Mouse (Mus musculus): Measurements from ENCODE around the gene E2f1. TPM values are rescaled to one million over a fixed set of nuclear protein-coding genes. Genes with fewer than 3 reads are reported as not detected.
A peak's percentile ranks its signal among the peaks of the same experiment; 100 is the strongest.

E2f1 gene
- polyA plus RNA-seq, 1 experiment from 2014 or later: 7.2 TPM

GRCm38 (mm10) chr2:154538710-154539109, 31.0 kb downstream of the E2f1 start:
- WGBS: 30% methylated on average over 3 of the region's 3 CpGs
- H3K9me3 ChIP-seq (ENCODE audit: control insufficient read depth, low read length): no peaks in the 10 kb centered on the region
- no peak overlapping the region for H3K9ac ChIP-seq (ENCODE audit: low read length)
- peaks cover 6 to 9% of the 10 kb centered on the region in 2 experiments; a peak in 3 of 4 replicates for H3K4me1 ChIP-seq (ENCODE audit: control insufficient read depth in 2 of 2, insufficient read depth in 2 of 2, low read length in 2 of 2)
- H3K27ac ChIP-seq (replicated peaks in 1 of 2; ENCODE audit: control insufficient read depth in 1 of 2, insufficient read depth in 1 of 2, low read depth in 2 of 2, low read length in 2 of 2): no peak overlapping the region
- H3K27me3 ChIP-seq (ENCODE audit: control insufficient read depth, insufficient read depth, low read length): no peaks in the 10 kb centered on the region
- no peak for ATAC-seq (ENCODE audit: insufficient number of reproducible peaks, insufficient read depth, low FRiP score, low read depth)
- no peak overlapping the region for H3K4me2 ChIP-seq (ENCODE audit: low read length)
- no peak overlapping the region for H3K4me3 ChIP-seq (ENCODE audit: control insufficient read depth in 1 of 2, insufficient read depth in 1 of 2, low read depth in 1 of 2, low read length in 2 of 2)
- peaks cover 55% of the 10 kb centered on the region for H3K36me3 ChIP-seq (ENCODE audit: control insufficient read depth, insufficient read depth, low read length)

- Histone ChIP-seq H3K4me3 (ENCODE audit: control insufficient read depth in 1 of 2, insufficient read depth in 1 of 2, low read depth in 1 of 2, low read length in 2 of 2) (no peak overlapping the region), H3K4me1 (ENCODE audit: control insufficient read depth in 2 of 2, insufficient read depth in 2 of 2, low read length in 2 of 2) (peaks cover 6 to 9% of the 10 kb centered on the region in 2 experiments; a peak in 3 of 4 replicates), H3K9ac (ENCODE audit: low read length) (no peak overlapping the region), H3K27ac (replicated peaks in 1 of 2; ENCODE audit: control insufficient read depth in 1 of 2, insufficient read depth in 1 of 2, low read depth in 2 of 2, low read length in 2 of 2) (no peak overlapping the region), H3K36me3 (ENCODE audit: control insufficient read depth, insufficient read depth, low read length) (peaks cover 59% of the 10 kb centered on the region), H3K4me2 (ENCODE audit: low read length) (no peak overlapping the region), H3K27me3 (ENCODE audit: control insufficient read depth, insufficient read depth, low read length) (no peaks in the 10 kb centered on the region), H3K9me3 (ENCODE audit: control insufficient read depth, low read length) (no peaks in the 10 kb centered on the region)
- no peak for ATAC-seq (ENCODE audit: insufficient number of reproducible peaks, insufficient read depth, low FRiP score, low read depth)
- 50% methylated on average over 2 of the region's 2 CpGs for WGBS
Observed at GRCm38 (mm10) chr2:154538310-154538709, 31.4 kb downstream of the E2f1 start.

- Histone ChIP-seq H3K9ac (ENCODE audit: low read length) (no peak overlapping the region), H3K4me3 (ENCODE audit: control insufficient read depth in 1 of 2, insufficient read depth in 1 of 2, low read depth in 1 of 2, low read length in 2 of 2) (no peak overlapping the region), H3K9me3 (ENCODE audit: control insufficient read depth, low read length) (no peaks in the 10 kb centered on the region), H3K27ac (replicated peaks in 1 of 2; ENCODE audit: control insufficient read depth in 1 of 2, insufficient read depth in 1 of 2, low read depth in 2 of 2, low read length in 2 of 2) (no peak overlapping the region; a peak in 1 of 4 replicates), H3K36me3 (ENCODE audit: control insufficient read depth, insufficient read depth, low read length) (peaks cover 85% of the 10 kb centered on the region), H3K27me3 (ENCODE audit: control insufficient read depth, insufficient read depth, low read length) (no peaks in the 10 kb centered on the region), H3K4me2 (ENCODE audit: low read length) (no peak overlapping the region), H3K4me1 (ENCODE audit: control insufficient read depth in 2 of 2, insufficient read depth in 2 of 2, low read length in 2 of 2) (peaks cover 6 to 9% of the 10 kb centered on the region in 2 experiments; a peak in 3 of 4 replicates)
- 45% methylated on average over 12 of the region's 12 CpGs for WGBS
- peak; percentile 47 for ATAC-seq (ENCODE audit: insufficient number of reproducible peaks, insufficient read depth, low FRiP score, low read depth)
Observed at GRCm38 (mm10) chr2:154534704-154535270, 34.9 kb downstream of the E2f1 start.

GRCm38 (mm10) chr2:154532888-154533287, 36.8 kb downstream of the E2f1 start:
- no peak overlapping the region for H3K27ac ChIP-seq (replicated peaks in 1 of 2; ENCODE audit: control insufficient read depth in 1 of 2, insufficient read depth in 1 of 2, low read depth in 2 of 2, low read length in 2 of 2)
- H3K4me1 ChIP-seq (ENCODE audit: control insufficient read depth in 2 of 2, insufficient read depth in 2 of 2, low read length in 2 of 2): peaks cover 0 to 2% of the 10 kb centered on the region in 2 experiments; a peak in 1 of 4 replicates
- H3K36me3 ChIP-seq (ENCODE audit: control insufficient read depth, insufficient read depth, low read length): peaks cover 93% of the 10 kb centered on the region
- H3K4me2 ChIP-seq (ENCODE audit: low read length): no peak overlapping the region
- no peak for ATAC-seq (ENCODE audit: insufficient number of reproducible peaks, insufficient read depth, low FRiP score, low read depth)
- H3K9ac ChIP-seq (ENCODE audit: low read length): no peak overlapping the region
- H3K27me3 ChIP-seq (ENCODE audit: control insufficient read depth, insufficient read depth, low read length): no peaks in the 10 kb centered on the region
- H3K9me3 ChIP-seq (ENCODE audit: control insufficient read depth, low read length): no peaks in the 10 kb centered on the region
- 61% methylated on average over 3 of the region's 3 CpGs for WGBS
- no peak overlapping the region for H3K4me3 ChIP-seq (ENCODE audit: control insufficient read depth in 1 of 2, insufficient read depth in 1 of 2, low read depth in 1 of 2, low read length in 2 of 2)

DNA sequence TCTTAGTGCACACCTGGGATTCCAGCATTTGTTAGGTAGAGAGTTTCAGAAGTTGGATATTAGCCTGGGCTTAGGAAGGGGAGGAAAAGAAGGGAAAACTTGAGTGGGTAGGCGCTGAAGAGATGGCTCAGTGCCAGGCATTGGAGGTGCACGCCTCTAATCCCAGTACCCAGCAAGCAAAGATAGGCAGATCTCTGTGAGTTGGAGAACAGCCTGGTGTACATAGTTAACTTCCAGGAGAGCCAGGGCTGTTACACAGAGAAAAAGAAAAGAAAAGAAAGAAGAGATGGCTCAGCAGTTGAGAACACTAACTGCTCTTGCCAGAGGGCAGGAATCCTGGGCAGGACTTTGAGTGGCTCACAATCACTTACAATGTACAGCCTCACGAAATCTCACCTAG, 43.2 kb downstream of the E2f1 start:
- no peak overlapping the region for H3K27ac ChIP-seq (replicated peaks in 1 of 2; ENCODE audit: control insufficient read depth in 1 of 2, insufficient read depth in 1 of 2, low read depth in 2 of 2, low read length in 2 of 2)
- 57% methylated on average over 3 of the region's 3 CpGs for WGBS
- ATAC-seq (ENCODE audit: insufficient number of reproducible peaks, insufficient read depth, low FRiP score, low read depth): no peak

GRCm38 (mm10) chr2:154525285-154525684, 44.4 kb downstream of the E2f1 start:
- Histone ChIP-seq H3K4me3 (ENCODE audit: control insufficient read depth in 1 of 2, insufficient read depth in 1 of 2, low read depth in 1 of 2, low read length in 2 of 2) (no peak overlapping the region), H3K36me3 (ENCODE audit: control insufficient read depth, insufficient read depth, low read length) (peaks cover 82% of the 10 kb centered on the region), H3K27ac (replicated peaks in 1 of 2; ENCODE audit: control insufficient read depth in 1 of 2, insufficient read depth in 1 of 2, low read depth in 2 of 2, low read length in 2 of 2) (no peak overlapping the region), H3K27me3 (ENCODE audit: control insufficient read depth, insufficient read depth, low read length) (no peaks in the 10 kb centered on the region), H3K4me1 (ENCODE audit: control insufficient read depth in 2 of 2, insufficient read depth in 2 of 2, low read length in 2 of 2) (no peaks in the 10 kb centered on the region), H3K4me2 (ENCODE audit: low read length) (no peak overlapping the region), H3K9ac (ENCODE audit: low read length) (no peak overlapping the region), H3K9me3 (ENCODE audit: control insufficient read depth, low read length) (no peaks in the 10 kb centered on the region)
- 88% methylated on average over 2 of the region's 2 CpGs for WGBS
- no peak for ATAC-seq (ENCODE audit: insufficient number of reproducible peaks, insufficient read depth, low FRiP score, low read depth)

More for the DNA sequence above, 43.2 kb downstream of the E2f1 start:
- H3K9me3 ChIP-seq (ENCODE audit: control insufficient read depth, low read length): no peaks in the 10 kb centered on the region
- peaks cover 86% of the 10 kb centered on the region for H3K36me3 ChIP-seq (ENCODE audit: control insufficient read depth, insufficient read depth, low read length)
- H3K4me3 ChIP-seq (ENCODE audit: control insufficient read depth in 1 of 2, insufficient read depth in 1 of 2, low read depth in 1 of 2, low read length in 2 of 2): no peak overlapping the region
- H3K4me2 ChIP-seq (ENCODE audit: low read length): no peak overlapping the region
- H3K9ac ChIP-seq (ENCODE audit: low read length): no peak overlapping the region
- H3K27me3 ChIP-seq (ENCODE audit: control insufficient read depth, insufficient read depth, low read length): no peaks in the 10 kb centered on the region
- no peaks in the 10 kb centered on the region for H3K4me1 ChIP-seq (ENCODE audit: control insufficient read depth in 2 of 2, insufficient read depth in 2 of 2, low read length in 2 of 2)

DNA sequence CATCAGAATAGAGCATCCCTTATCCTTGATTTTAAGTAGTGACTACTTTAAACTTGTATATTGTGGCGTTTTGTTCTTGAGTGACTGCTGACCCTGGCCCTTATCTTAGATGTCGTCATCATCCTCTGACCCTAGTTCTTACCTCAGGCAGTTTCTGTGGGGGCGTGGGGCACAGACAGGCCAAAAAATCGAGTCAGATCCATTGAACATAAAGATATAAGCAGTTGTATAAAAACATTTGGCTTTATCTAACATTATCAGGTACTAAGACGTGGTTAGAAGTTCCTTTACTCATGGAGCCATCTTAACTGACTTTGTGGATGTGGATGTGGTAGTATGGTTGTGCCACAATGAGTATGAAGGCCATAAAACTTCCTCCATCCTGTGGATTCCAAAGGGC, 47.4 kb downstream of the E2f1 start:
- no peak overlapping the region for H3K9ac ChIP-seq (ENCODE audit: low read length)
- no peak overlapping the region for H3K27ac ChIP-seq (replicated peaks in 1 of 2; ENCODE audit: control insufficient read depth in 1 of 2, insufficient read depth in 1 of 2, low read depth in 2 of 2, low read length in 2 of 2)
- no peak for ATAC-seq (ENCODE audit: insufficient number of reproducible peaks, insufficient read depth, low FRiP score, low read depth)
- no peaks in the 10 kb centered on the region for H3K4me1 ChIP-seq (ENCODE audit: control insufficient read depth in 2 of 2, insufficient read depth in 2 of 2, low read length in 2 of 2)
- peaks cover 79% of the 10 kb centered on the region for H3K36me3 ChIP-seq (ENCODE audit: control insufficient read depth, insufficient read depth, low read length)
- H3K27me3 ChIP-seq (ENCODE audit: control insufficient read depth, insufficient read depth, low read length): no peaks in the 10 kb centered on the region
- H3K9me3 ChIP-seq (ENCODE audit: control insufficient read depth, low read length): no peaks in the 10 kb centered on the region
- no peak overlapping the region for H3K4me3 ChIP-seq (ENCODE audit: control insufficient read depth in 1 of 2, insufficient read depth in 1 of 2, low read depth in 1 of 2, low read length in 2 of 2)
- no peak overlapping the region for H3K4me2 ChIP-seq (ENCODE audit: low read length)
- 78% methylated on average over 5 of the region's 5 CpGs for WGBS

GRCm38 (mm10) chr2:154521449-154521848, 48.2 kb downstream of the E2f1 start:
- Histone ChIP-seq H3K36me3 (ENCODE audit: control insufficient read depth, insufficient read depth, low read length) (peaks cover 82% of the 10 kb centered on the region), H3K4me2 (ENCODE audit: low read length) (no peak overlapping the region), H3K4me1 (ENCODE audit: control insufficient read depth in 2 of 2, insufficient read depth in 2 of 2, low read length in 2 of 2) (no peaks in the 10 kb centered on the region), H3K27ac (replicated peaks in 1 of 2; ENCODE audit: control insufficient read depth in 1 of 2, insufficient read depth in 1 of 2, low read depth in 2 of 2, low read length in 2 of 2) (no peak overlapping the region), H3K27me3 (ENCODE audit: control insufficient read depth, insufficient read depth, low read length) (no peaks in the 10 kb centered on the region), H3K4me3 (ENCODE audit: control insufficient read depth in 1 of 2, insufficient read depth in 1 of 2, low read depth in 1 of 2, low read length in 2 of 2) (no peak overlapping the region), H3K9ac (ENCODE audit: low read length) (no peak overlapping the region), H3K9me3 (ENCODE audit: control insufficient read depth, low read length) (no peaks in the 10 kb centered on the region)
- no peak for ATAC-seq (ENCODE audit: insufficient number of reproducible peaks, insufficient read depth, low FRiP score, low read depth)

Measured in heart, embryonic 14.5 days (tissue).